Mouse (Mus musculus): ENCODE results near the gene Magi2. TPM values are rescaled to one million over a fixed set of nuclear protein-coding genes. Genes with fewer than 3 reads are reported as not detected.

Gene Magi2
- polyA plus RNA-seq, 1 experiment from 2014 or later = 3.2 TPM

DNA sequence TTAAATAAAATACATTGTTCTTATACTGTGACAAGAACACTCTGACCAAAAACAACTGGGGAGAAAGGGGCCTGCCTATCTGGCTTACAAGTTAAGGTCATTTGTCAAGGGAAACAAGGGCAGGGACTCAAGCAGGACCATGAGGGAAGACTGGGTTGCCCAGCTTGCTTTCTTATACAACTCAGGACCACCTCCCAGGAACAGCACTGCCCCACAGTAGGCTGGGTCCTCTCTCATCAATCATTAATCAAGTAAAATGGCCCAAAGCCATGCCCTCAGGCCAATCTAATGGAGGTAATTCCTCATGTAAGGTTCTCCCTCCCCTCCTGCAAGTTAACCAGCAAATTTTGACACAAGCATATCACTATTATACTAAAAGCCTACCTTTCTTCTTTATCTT, 1349.4 kb downstream of the Magi2 start:
- no peaks in the 10 kb centered on the region for H3K9me3 ChIP-seq (ENCODE audit: control insufficient read depth, low read length)
- no peak overlapping the region for H3K27ac ChIP-seq (ENCODE audit: low read depth)
- DNase-seq (ENCODE audit: low spot score) (no peak), ATAC-seq (replicated peaks; ENCODE audit: low FRiP score, low TSS enrichment, low read depth) (no peak)
- H3K27me3 ChIP-seq (replicated peaks; ENCODE audit: control insufficient read depth, insufficient read depth, low read length) = no peaks in the 10 kb centered on the region
- H3K4me3 ChIP-seq (ENCODE audit: low read depth, low read length) = no peak overlapping the region
- no peak overlapping the region for H3K9ac ChIP-seq (ENCODE audit: low read length)
- no peaks in the 10 kb centered on the region for H3K4me1 ChIP-seq (replicated peaks; ENCODE audit: control insufficient read depth, insufficient read depth, low read length)
- H3K4me2 ChIP-seq (ENCODE audit: low read length) = no peak overlapping the region
- H3K36me3 ChIP-seq (ENCODE audit: control insufficient read depth, insufficient read depth, low read length) = no peaks in the 10 kb centered on the region

DNA sequence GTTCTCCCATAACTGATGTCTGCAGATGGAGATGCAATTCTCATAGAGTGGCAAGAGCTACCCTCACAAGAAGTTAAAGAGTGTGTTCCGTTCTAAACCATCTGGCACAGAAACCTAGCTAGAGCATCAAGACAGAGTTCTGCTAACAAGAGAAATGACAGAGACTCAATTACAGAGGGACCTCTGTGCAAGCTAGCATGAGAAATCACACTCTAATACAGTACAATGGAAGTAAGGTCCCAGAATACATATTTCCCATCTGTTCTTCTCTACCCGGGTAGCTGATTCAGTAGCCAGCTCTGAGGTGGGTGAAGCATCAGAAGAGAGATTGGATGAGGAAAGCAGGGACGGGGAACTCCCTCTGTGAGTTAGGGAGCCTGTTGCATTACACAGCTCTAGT, 1351.8 kb downstream of the Magi2 start:
- Histone ChIP-seq H3K9me3 (ENCODE audit: control insufficient read depth, low read length) (no peaks in the 10 kb centered on the region), H3K4me2 (ENCODE audit: low read length) (no peak overlapping the region), H3K27ac (ENCODE audit: low read depth) (no peak overlapping the region), H3K4me1 (replicated peaks; ENCODE audit: control insufficient read depth, insufficient read depth, low read length) (no peaks in the 10 kb centered on the region), H3K9ac (ENCODE audit: low read length) (no peak overlapping the region), H3K4me3 (ENCODE audit: low read depth, low read length) (no peak overlapping the region), H3K36me3 (ENCODE audit: control insufficient read depth, insufficient read depth, low read length) (no peaks in the 10 kb centered on the region), H3K27me3 (replicated peaks; ENCODE audit: control insufficient read depth, insufficient read depth, low read length) (no peaks in the 10 kb centered on the region)
- ATAC-seq (replicated peaks; ENCODE audit: low FRiP score, low TSS enrichment, low read depth) (no peak), DNase-seq (ENCODE audit: low spot score) (no peak)
- WGBS = 84% methylated on average over 3 of the region's 3 CpGs

- Histone ChIP-seq H3K27me3 (replicated peaks; ENCODE audit: control insufficient read depth, insufficient read depth, low read length) (no peaks in the 10 kb centered on the region), H3K9me3 (ENCODE audit: control insufficient read depth, low read length) (no peaks in the 10 kb centered on the region)
- no peak for ATAC-seq (replicated peaks; ENCODE audit: low FRiP score, low TSS enrichment, low read depth)
Observed at GRCm38 (mm10) chr5:20580619-20581018, 1353.8 kb downstream of the Magi2 start.

DNA sequence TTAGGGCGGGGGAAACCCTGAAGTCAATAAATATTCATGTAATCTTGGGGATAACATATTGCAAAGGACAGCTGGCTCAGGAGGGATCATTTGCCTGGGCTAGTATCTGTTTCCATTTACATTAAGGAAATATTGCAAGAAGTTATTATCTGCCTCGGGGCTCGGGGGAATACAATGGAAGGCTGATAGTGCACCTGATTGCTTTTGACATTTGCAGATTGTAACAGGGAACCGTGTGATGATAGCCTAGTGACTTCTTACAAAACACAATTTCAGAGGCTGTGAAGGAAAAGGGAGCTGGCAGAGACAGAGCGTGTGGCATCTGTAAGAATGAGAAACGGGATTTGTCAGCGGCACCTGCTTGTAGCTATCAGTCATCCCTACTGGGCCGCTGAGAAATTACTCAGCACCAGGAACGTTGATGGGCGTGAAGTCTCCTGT, 1356.2 kb downstream of the Magi2 start:
- Histone ChIP-seq H3K9me3 (ENCODE audit: control insufficient read depth, low read length) (no peaks in the 10 kb centered on the region), H3K27me3 (replicated peaks; ENCODE audit: control insufficient read depth, insufficient read depth, low read length) (no peaks in the 10 kb centered on the region), H3K4me2 (ENCODE audit: low read length) (no peak overlapping the region), H3K27ac (ENCODE audit: low read depth) (no peak overlapping the region), H3K36me3 (ENCODE audit: control insufficient read depth, insufficient read depth, low read length) (no peaks in the 10 kb centered on the region), H3K9ac (ENCODE audit: low read length) (no peak overlapping the region), H3K4me3 (ENCODE audit: low read depth, low read length) (no peak overlapping the region), H3K4me1 (replicated peaks; ENCODE audit: control insufficient read depth, insufficient read depth, low read length) (no peaks in the 10 kb centered on the region)
- no peak for ATAC-seq (replicated peaks; ENCODE audit: low FRiP score, low TSS enrichment, low read depth)
- whole genome bisulfite sequencing = 68% methylated on average over 10 of the region's 10 CpGs
- no peak for DNase-seq (ENCODE audit: low spot score)

More at GRCm38 (mm10) chr5:20580619-20581018, 1353.8 kb downstream of the Magi2 start:
- Histone ChIP-seq H3K27ac (ENCODE audit: low read depth) (no peak overlapping the region), H3K9ac (ENCODE audit: low read length) (no peak overlapping the region), H3K4me2 (ENCODE audit: low read length) (no peak overlapping the region), H3K36me3 (ENCODE audit: control insufficient read depth, insufficient read depth, low read length) (no peaks in the 10 kb centered on the region), H3K4me3 (ENCODE audit: low read depth, low read length) (no peak overlapping the region), H3K4me1 (replicated peaks; ENCODE audit: control insufficient read depth, insufficient read depth, low read length) (no peaks in the 10 kb centered on the region)
- WGBS = 88% methylated on average over 4 of the region's 4 CpGs
- DNase-seq (ENCODE audit: low spot score) = no peak

DNA sequence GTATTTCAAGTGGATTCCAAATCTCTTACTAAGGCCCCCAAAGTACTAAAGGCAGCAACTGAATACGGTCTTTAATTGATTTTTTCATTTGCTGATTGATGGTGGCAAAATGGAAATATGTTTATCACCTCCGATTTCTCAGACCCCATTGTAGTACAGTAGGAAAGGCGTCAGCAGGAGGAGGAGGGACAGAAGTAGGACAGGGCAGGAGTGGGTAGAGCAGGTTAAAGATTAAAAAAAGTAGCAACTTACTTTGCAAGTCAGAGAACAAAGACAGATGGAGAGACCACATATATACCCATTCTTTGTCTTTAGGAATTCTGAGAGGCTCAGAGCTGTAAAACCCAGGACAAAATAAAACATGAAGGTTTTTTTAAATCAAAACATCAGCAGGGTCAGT, 1356.8 kb downstream of the Magi2 start:
- Histone ChIP-seq H3K9me3 (ENCODE audit: control insufficient read depth, low read length) (no peaks in the 10 kb centered on the region), H3K4me3 (ENCODE audit: low read depth, low read length) (no peak overlapping the region), H3K27ac (ENCODE audit: low read depth) (no peak overlapping the region), H3K9ac (ENCODE audit: low read length) (no peak overlapping the region), H3K36me3 (ENCODE audit: control insufficient read depth, insufficient read depth, low read length) (no peaks in the 10 kb centered on the region), H3K4me2 (ENCODE audit: low read length) (no peak overlapping the region), H3K27me3 (replicated peaks; ENCODE audit: control insufficient read depth, insufficient read depth, low read length) (no peaks in the 10 kb centered on the region), H3K4me1 (replicated peaks; ENCODE audit: control insufficient read depth, insufficient read depth, low read length) (no peaks in the 10 kb centered on the region)
- WGBS = 77% methylated on average over 3 of the region's 3 CpGs
- ATAC-seq (replicated peaks; ENCODE audit: low FRiP score, low TSS enrichment, low read depth) (no peak), DNase-seq (ENCODE audit: low spot score) (no peak)

- Histone ChIP-seq H3K4me1 (replicated peaks; ENCODE audit: control insufficient read depth, insufficient read depth, low read length) (no peaks in the 10 kb centered on the region), H3K9me3 (ENCODE audit: control insufficient read depth, low read length) (no peaks in the 10 kb centered on the region), H3K27me3 (replicated peaks; ENCODE audit: control insufficient read depth, insufficient read depth, low read length) (no peaks in the 10 kb centered on the region), H3K9ac (ENCODE audit: low read length) (no peak overlapping the region), H3K36me3 (ENCODE audit: control insufficient read depth, insufficient read depth, low read length) (no peaks in the 10 kb centered on the region), H3K4me2 (ENCODE audit: low read length) (no peak overlapping the region), H3K4me3 (ENCODE audit: low read depth, low read length) (no peak overlapping the region), H3K27ac (ENCODE audit: low read depth) (no peak overlapping the region)
- 92% methylated on average over 3 of the region's 3 CpGs for WGBS
- ATAC-seq (replicated peaks; ENCODE audit: low FRiP score, low TSS enrichment, low read depth) (no peak), DNase-seq (ENCODE audit: low spot score) (peak; percentile 16)
Observed at GRCm38 (mm10) chr5:20584769-20585168, 1357.9 kb downstream of the Magi2 start.

DNA sequence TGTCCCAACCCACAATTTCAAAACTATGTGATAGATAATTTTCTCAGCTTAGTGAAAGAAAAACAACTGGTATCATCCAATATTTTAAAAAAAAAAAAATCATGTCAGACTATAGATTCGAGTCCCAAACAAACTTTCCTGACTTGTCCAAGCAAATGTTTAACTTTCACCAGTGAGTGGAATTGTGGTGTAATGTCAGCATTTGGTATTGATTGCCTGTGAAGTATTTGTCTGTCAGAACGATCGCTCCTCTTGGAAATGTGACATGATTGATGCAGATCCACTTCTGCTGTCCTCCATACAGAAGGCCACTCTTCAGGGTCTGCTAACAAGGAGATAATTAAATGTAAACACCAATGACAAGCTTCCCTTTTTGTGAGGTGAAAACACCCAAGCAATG, 1362.9 kb downstream of the Magi2 start:
- Histone ChIP-seq H3K9me3 (ENCODE audit: control insufficient read depth, low read length) (no peaks in the 10 kb centered on the region), H3K4me1 (replicated peaks; ENCODE audit: control insufficient read depth, insufficient read depth, low read length) (no peaks in the 10 kb centered on the region), H3K9ac (ENCODE audit: low read length) (no peak overlapping the region), H3K4me2 (ENCODE audit: low read length) (no peak overlapping the region), H3K27me3 (replicated peaks; ENCODE audit: control insufficient read depth, insufficient read depth, low read length) (no peaks in the 10 kb centered on the region), H3K36me3 (ENCODE audit: control insufficient read depth, insufficient read depth, low read length) (no peaks in the 10 kb centered on the region), H3K4me3 (ENCODE audit: low read depth, low read length) (no peak overlapping the region), H3K27ac (ENCODE audit: low read depth) (no peak overlapping the region)
- DNase-seq (ENCODE audit: low spot score) = no peak
- no peak for ATAC-seq (replicated peaks; ENCODE audit: low FRiP score, low TSS enrichment, low read depth)
- WGBS = 29% methylated on average over 3 of the region's 3 CpGs

DNA sequence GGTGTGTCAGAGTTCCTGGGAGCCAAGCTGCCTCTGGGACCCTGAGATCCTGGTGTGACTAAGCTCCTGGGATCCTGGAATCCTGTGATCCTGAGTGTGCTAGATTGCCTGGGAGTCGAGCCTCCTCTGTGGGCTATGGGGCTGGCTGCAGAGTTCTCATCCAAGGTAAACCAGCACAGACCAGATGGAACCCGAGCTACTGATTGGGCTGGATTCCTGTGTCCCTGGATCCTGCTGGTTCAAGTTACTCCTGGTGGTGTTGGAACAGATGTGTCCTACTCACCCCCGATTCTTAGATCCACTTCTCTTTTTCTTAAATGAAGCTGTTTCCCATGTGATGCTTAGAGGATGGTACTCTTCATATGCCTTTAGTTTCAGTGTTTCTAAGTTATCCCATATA, 1371.4 kb downstream of the Magi2 start:
- DNase-seq (ENCODE audit: low spot score) = peak; percentile 21
- no peak overlapping the region for H3K9ac ChIP-seq (ENCODE audit: low read length)
- ATAC-seq (replicated peaks; ENCODE audit: low FRiP score, low TSS enrichment, low read depth) = no peak

GRCm38 (mm10) chr5:20603756-20604469, 1377.1 kb downstream of the Magi2 start:
- ATAC-seq (replicated peaks; ENCODE audit: low FRiP score, low TSS enrichment, low read depth) = no peak
- 47% methylated on average over 7 of the region's 7 CpGs for WGBS

More for the DNA sequence above, 1371.4 kb downstream of the Magi2 start:
- WGBS = 84% methylated on average over 3 of the region's 3 CpGs
- Histone ChIP-seq H3K4me3 (ENCODE audit: low read depth, low read length) (no peak overlapping the region), H3K4me1 (replicated peaks; ENCODE audit: control insufficient read depth, insufficient read depth, low read length) (no peaks in the 10 kb centered on the region), H3K4me2 (ENCODE audit: low read length) (no peak overlapping the region), H3K27ac (ENCODE audit: low read depth) (no peak overlapping the region), H3K36me3 (ENCODE audit: control insufficient read depth, insufficient read depth, low read length) (no peaks in the 10 kb centered on the region), H3K9me3 (ENCODE audit: control insufficient read depth, low read length) (no peaks in the 10 kb centered on the region), H3K27me3 (replicated peaks; ENCODE audit: control insufficient read depth, insufficient read depth, low read length) (no peaks in the 10 kb centered on the region)

More at GRCm38 (mm10) chr5:20603756-20604469, 1377.1 kb downstream of the Magi2 start:
- Histone ChIP-seq H3K27me3 (replicated peaks; ENCODE audit: control insufficient read depth, insufficient read depth, low read length) (no peaks in the 10 kb centered on the region), H3K36me3 (ENCODE audit: control insufficient read depth, insufficient read depth, low read length) (no peaks in the 10 kb centered on the region), H3K4me1 (replicated peaks; ENCODE audit: control insufficient read depth, insufficient read depth, low read length) (no peaks in the 10 kb centered on the region), H3K4me2 (ENCODE audit: low read length) (no peak overlapping the region), H3K27ac (ENCODE audit: low read depth) (no peak overlapping the region), H3K9ac (ENCODE audit: low read length) (no peak overlapping the region), H3K4me3 (ENCODE audit: low read depth, low read length) (no peak overlapping the region), H3K9me3 (ENCODE audit: control insufficient read depth, low read length) (no peaks in the 10 kb centered on the region)
- no peak for DNase-seq (ENCODE audit: low spot score)
